Mouse (Mus musculus): Measurements from ENCODE around the gene Plekha6.

Gene Plekha6

DNA sequence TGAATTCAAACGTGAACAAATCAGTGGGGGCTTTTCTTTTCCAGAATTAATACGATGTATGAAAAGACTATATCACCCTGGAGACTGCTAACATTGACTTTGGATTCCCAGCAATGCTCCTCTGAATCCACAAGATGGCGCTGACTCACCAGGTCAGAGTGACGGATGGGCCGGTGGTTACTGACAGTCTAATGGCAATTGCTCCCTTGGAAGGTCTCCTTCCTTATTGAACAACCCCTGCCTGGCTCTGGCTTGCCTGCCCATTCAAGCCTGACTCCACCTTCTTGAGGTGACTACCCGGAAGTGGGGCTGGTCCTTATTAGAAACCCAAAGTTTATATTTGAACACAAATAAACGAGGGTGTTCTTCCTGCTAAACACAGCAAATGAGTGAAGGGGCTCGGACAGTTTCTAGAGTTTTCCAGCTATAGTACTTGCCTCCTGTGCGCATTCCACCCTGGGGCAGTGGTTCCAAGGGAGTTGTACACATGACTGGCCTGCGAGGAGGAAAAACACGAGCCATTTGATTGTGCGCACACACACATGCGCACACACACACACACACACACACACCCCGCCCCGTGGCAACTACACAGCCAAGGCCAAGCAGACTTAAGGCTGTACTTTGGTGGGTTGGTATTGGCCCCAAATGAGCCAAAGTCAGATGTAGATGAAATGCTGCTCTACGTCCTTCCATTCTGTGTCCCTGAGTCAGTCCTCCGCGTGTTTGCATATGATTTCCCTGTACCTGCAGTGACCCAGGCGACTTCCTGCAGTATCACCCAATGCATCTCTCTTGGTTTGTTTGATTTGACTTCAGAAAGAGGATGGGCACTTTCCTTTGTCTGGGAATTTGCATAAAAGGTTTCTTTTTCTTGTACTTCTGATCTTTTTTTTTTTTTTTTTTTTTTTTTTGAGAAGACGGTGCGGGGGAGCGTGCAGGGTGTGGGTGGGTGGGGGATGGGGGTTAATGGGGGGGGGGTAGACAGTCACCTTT, 17.7 kb upstream of the Plekha6 start:
- DNase-seq (ENCODE audit: low spot score): peak; percentile 67

DNA sequence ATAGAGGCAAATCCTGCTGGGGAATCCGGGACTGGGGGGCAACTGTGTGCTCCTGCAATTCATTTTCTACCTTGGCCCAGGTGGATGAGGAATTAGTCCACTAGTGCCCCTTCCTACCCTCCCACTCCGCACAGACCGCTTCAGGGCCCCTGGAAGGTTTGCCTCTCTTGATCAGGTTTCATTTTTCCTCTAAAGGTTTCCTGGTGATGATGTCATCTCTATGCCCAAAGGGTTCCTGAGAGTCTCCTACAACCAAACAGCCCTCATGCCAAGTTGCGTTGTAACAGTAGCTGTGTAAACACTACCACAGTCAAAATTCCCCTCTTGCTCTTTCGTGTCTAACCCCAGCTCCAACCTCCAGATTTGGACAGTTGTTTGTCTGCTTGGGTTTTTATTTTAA, 16.7 kb upstream of the Plekha6 start:
- DNase-seq (ENCODE audit: low spot score): no peak

DNA sequence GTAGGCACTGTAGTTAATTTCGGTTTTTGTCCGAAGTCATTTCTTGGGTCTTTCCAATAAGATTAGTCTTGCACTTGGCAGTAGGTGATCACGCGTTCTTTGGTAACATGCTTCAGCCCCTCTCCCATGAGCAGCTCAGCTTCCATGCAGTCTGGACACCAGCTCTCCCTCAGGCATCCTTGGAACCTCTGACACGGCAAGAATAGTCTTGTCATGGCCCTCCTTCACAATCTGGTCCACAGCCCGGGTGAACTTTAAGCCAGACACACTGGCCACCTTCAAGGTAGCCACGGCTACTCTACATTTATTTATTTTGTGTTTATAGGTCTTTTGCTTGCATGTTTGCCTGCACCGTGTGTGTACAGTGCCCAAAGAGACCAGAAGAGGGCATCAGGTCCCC, 15.9 kb upstream of the Plekha6 start:
- no peak for DNase-seq (ENCODE audit: low spot score)

DNA sequence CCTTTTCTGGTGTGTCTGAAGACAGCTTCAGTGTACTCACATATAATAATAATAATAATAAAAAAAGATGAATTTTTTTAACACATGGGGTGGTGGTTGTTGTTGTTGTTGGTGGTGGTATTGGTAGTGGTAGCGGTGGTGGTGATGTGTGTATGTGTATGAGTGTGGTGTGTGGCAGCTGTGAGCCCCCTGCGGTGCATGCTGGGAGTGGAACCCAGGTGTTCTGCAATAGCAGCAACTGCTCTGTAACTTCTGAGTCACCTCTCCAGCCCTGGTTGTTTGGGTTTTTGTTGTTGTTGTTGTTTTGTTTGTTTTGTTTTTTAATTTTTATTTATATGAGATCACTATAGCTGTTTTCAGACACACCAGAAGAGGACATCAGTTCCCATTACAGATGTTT, 13.5 kb upstream of the Plekha6 start:
- no peak for DNase-seq (ENCODE audit: low spot score)

DNA sequence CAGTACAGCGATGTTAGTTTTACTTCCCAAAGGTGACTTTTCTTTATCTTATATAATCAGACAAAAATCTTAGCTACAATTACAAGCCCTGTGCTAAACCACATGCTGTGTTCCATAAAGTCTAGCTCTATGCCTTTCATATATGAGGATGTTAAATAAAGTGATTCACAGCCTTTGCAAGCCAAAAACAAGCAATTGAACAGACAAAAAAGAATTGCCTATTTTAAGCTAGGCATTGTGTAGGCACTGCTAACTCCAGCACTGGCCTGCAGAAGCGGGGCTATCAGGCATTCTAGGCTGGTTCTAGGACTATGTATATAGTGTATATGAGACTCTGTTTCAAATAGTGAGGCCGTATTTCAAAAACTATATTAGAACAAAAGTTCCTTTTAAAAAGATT, 11.8 kb upstream of the Plekha6 start:
- no peak for DNase-seq (ENCODE audit: low spot score)

DNA sequence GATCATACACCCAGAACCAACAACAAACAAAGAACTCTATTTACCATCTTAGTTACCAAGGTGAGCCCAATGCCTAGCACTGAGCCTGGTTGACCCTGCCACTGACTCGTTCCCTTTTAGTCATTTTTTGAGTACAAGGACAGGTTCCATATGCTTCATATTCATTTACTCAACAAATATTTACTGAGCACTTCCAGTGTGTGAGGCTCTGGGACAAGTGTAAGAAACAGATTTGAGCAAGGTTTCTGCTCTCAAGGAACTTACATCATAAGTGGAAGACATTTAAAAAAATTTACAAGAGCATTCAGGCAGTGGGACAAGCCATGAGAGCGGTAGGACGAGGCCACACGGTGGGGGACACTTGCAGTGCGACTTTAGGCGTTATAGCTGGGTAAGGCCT, 8.7 kb upstream of the Plekha6 start:
- no peak for DNase-seq (ENCODE audit: low spot score)

DNA sequence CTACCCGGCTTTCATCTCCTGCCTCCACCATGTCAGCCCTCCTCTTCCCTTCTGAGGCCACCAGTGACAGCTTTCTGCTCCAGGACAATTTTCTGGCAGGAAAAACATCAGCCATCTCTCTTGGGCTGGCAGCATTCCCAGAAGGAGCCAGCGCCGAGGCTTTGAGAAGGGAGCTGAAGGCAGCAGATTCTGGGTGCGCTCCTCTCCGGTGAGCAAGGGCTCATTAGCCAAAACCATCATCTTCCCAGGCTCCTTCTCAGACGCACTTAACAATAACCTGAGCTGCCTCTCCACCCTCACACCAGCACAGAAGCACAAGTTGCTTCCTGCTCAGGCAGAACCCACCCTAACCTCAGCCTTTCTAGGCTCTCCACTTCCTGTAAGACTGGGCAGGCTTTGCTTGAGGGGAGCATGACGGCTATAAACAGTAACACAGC, 4.9 kb upstream of the Plekha6 start:
- peak; percentile 79 for DNase-seq (ENCODE audit: low spot score)

DNA sequence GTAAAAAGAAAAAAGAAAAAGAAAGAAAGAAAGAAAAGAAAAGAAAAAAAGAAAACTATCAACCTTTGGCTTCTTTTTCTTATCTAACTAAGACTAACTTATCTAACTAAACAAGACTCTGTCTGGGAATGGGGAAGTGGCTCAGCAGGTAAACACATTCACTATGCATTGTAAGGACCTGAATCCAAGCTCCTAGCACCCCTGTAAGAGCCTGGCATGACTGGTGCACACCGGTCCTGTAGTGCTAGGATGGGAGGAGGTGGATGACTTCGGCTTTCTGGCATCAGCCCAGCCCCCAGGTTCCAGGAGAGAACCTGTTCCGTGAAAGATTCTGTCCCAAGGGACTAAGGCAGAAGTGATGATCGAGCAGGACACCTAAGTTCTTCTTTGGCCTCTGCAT, 2.5 kb upstream of the Plekha6 start:
- DNase-seq (ENCODE audit: low spot score): no peak

DNA sequence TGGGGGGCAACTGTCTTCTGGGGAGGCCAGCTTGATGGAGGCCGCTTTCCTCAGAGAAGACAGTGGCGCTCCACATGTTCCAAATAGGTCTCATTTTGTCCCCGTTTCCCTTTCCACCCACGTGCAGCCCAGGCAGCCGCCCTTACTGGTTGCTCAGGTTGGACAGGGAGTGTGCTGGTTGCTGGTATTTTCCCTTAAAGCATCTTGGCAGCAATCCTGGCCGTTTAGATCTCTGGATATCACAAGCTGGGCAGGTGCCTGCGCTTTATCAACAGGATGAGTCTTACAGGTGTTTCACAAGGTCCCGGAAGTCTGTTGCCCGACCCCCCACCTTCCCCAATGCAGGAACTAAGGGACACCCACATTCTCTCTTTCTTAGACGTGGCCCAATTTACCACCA, 2.0 kb upstream of the Plekha6 start:
- DNase-seq (ENCODE audit: low spot score): no peak

DNA sequence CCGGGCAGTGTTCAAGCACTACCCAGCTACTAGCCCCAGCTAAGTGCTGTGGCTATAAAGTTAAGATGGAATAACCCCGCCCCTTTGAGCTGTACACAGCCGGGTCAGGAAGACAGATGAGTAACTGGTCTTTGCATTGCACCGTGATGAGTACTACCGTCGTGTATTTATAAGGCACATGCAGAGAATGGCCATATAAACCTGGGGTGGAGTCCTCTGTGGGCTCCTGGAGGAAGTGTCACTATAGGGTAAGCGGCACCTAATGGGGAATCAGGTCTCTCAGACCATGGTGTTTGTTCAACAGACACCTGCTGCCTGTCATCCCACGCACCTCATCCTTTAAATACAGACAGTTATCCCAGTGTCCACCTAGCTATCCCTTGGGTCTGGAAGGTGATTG, 1.0 kb upstream of the Plekha6 start:
- DNase-seq (ENCODE audit: low spot score): no peak

DNA sequence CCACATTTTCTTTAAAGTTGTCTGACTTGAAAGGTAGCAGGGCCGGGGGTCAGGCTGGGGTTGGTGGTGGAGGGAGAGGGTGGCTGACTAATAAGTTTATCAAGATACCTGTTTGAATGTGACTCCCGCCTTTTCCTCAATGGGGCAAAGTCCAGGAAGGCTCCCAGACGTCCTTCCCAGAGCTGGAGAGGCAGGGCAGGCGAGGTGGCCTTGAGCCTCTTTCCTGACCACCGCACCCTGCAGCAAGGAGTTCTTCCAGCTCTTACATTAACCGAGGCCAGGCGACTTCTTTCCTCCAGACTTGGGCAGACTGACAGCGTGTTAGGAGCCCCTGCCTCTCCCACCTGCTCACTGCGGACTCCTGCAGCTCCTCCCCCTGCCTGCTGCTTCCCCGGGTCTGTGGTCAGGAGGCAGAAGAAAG, 591 bp downstream of the Plekha6 start:
- DNase-seq (ENCODE audit: low spot score): no peak

DNA sequence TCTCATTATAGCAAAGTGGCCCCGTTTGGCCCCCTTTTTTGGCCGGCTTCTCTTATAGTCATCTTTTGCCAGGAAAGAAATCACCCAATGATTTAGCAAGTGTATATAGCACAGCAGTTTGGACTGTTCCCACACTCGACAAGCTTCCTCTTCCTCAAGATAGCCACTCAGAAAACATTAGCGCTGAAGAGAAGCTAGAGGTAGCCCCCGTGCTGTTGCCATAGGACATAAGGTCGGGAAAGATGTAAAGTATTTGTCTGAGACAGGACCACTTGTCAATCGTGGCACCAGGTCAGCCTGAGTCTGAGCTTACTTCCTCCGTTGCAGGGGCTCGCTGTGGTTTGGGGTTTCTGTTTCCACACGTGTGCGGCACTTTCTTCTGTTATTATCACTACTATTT, 1.1 kb downstream of the Plekha6 start:
- no peak for DNase-seq (ENCODE audit: low spot score)

DNA sequence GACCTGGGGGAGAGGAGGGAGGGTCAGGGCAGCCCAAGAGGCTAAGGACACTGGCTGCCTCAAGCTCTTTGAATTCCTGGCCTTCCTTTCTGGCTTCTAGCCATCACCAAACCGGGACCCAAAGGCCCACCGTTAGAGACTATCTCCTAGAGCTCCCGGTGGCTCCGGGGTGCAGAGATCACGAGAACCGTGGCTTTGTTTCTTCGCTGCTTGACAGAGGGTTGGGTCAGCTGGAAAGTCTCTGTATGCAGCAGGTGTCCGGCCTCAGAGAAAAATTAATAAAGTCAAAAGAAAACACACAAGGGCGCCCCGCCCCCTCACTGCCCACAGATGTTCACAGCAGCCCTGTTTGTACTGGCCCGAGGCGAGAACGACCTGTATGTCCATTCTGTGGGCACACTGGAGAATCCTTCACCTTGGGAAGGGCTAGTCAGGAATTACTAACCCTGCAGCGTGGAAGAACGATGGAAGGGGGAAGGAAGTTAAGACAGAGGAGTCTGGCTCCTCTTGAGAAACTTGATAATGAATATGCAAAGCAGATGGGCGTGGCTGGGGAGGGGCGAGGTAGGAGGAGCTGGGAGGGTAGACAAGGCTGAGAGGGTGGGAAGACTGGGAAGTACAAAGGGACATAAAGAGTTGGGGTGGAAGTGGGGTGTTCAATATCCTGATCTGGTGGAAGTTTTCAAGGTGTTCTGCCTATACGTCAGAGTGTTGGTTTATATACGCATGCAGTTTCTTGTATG, 4.5 kb downstream of the Plekha6 start:
- DNase-seq (ENCODE audit: low spot score): no peak

DNA sequence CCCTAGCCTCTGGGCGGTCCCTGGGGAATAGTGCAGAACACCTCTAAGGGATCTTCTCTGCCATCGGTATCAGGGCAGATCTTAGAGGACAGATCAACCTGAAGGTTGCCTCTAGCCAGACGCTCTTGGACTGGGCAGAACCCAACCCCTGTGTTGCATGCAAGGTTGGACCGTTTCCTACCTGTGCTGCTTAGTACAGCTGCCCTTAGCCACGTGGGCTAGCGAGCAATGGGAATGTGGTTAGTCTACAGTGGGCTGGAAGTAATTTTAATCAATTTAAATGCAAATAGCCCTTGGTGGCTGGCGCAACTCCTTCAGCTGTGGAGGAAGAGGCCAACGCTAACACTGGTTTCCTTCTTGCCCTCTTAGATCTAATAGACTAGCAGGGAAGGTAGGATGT, 6.2 kb downstream of the Plekha6 start:
- no peak for DNase-seq (ENCODE audit: low spot score)

DNA sequence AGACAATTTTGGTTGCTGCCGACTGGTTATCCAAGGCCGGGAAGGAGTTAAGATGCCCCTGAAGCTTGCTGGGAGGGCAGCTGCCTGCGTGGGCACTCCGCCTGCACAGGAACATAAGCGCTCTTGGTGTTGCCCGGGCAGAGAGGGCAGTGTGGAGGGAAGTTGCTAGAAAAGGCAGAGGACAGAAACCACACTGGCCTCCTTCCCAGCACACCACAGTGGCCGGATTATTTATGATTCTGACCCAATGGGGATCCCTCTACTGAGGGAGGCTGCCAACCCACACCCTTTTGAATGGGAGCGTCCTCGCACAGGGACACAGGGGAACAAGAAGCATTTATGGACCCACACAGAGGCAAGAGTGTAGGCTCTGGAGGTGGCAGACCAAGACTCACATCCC, 7.3 kb downstream of the Plekha6 start:
- peak; percentile 18 for DNase-seq (ENCODE audit: low spot score)

DNA sequence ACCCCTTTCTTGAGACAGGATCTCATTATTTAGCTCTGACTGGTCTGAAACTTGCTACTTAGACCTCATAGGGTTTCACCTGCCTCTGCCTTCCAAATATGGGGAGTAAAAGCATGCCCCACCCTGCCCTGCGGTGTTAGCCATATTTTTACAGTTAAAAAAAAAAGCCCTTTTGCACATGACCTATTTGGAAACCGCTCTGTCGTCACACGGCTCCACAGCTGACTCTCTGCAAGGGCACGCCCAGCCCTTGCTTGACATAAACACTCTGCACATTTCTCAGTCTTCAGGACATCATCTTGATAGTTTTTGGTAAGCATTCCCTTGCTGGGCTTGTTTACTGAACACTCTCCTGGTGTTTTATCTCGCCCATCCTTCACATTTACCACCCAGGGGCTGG, 11.1 kb downstream of the Plekha6 start:
- DNase-seq (ENCODE audit: low spot score): peak; percentile 40

DNA sequence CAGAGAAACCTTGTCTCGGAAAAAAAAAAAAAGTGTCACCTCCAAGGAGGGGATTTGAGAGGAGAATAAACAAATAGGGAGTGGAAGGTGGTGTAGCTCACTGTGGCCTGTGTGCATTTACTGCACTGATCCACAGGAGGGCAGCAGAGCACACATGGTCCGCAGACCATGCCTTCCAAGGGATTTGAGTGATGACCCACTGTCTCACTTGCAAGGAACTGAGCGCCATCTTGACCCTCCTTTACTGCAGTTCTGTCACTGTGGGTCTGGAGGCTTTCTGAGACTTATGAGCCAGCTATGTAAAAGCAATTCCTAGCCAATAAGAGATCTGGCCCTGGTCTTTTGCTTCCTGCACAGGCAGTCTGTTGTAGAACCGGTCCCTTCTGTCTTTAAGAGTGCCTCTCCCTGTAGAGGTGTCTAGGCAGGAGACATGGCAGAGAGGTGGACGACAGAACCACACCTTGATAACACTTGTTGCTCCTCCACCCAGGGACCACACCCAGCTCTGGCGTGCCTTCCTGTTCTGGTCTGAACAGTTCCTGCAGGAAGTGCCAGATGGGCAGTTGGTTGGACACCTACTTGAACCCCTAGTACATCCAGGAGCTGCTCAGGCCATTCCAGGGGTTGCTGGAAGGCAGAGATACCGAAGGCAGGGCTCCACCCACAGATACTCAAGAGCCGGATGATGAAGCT, 13.6 kb downstream of the Plekha6 start:
- DNase-seq (ENCODE audit: low spot score): peak; percentile 78

DNA sequence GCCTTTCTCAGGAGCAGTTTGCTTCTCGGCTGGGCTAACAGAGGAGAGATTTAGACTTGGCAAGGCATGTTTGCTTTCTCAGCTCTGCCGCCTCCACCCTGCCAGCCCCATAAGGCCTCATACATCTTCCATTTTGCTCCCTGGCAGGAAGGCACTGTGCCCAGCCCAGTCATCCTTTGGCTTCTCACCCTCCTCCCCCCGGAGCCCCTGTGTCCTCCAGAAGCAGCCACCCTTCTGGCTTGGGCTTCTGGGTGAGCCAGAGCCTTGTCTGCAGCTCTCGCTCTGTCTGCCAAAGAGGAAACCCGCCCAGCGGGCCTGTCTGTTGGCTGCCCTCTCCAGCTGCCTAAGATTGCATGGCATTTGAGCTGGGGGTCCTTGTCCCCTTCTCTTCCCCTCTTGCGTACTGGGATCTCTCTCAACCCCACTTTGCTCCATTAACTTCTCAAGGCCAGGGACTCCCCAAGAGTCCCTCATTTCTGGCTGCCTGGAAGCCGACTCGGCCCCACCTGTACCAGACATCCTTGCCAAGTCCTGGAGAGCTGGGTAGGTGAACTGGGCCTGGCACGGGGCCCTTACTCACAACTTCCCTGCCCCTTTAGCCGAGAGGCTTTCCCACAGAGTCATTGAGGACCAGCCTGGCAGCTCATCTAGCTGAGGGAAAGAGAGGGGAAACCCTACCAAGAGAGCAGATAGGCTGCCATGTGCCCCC, 14.9 kb downstream of the Plekha6 start:
- DNase-seq (ENCODE audit: low spot score): no peak

DNA sequence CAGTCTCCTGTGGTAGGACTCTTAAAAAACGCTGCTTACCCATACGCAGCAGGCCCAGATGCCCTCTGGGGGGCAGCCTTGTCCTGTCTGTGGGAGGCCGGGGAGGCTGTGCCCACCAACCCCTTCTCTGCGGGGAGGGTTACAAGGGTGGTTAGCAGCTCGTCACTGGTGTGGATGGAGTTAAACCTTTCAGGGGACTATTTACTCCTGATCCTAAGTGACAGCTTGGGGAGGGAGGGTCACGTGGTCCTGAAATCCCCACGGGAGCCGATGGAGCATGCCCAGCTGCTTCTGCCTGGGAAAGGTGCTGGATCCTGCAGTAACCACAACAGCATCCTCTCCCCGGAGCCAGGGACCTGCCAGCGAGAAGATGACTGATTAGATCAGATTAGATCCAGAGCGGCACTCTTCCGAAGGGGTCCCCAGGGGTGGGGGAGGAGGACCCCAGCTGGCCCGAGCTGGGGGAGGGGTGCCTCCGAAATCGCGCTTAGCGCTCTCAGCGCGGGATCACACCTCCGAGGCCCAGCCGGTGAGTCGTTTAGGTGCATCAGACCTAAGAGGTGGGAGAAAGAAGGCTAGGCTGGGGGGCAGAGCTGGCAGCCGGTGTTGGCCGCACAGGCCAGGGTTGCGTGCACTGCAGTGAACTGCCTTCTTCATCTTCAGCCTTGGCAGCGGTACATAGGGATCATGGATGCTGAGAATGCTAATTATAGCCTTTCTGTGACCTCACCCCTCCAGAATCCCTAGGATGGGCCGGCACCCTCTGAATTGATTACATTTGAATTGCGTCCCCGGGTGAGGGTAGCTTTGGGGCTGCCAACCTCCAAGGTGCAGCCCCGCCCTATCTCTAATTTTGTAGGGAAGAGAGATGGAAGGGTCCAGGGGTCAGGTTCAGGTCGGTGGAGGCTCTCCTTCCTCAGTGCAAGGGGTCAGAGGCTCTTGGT, 17.3 kb downstream of the Plekha6 start:
- peak; percentile 69 for DNase-seq (ENCODE audit: low spot score)

DNA sequence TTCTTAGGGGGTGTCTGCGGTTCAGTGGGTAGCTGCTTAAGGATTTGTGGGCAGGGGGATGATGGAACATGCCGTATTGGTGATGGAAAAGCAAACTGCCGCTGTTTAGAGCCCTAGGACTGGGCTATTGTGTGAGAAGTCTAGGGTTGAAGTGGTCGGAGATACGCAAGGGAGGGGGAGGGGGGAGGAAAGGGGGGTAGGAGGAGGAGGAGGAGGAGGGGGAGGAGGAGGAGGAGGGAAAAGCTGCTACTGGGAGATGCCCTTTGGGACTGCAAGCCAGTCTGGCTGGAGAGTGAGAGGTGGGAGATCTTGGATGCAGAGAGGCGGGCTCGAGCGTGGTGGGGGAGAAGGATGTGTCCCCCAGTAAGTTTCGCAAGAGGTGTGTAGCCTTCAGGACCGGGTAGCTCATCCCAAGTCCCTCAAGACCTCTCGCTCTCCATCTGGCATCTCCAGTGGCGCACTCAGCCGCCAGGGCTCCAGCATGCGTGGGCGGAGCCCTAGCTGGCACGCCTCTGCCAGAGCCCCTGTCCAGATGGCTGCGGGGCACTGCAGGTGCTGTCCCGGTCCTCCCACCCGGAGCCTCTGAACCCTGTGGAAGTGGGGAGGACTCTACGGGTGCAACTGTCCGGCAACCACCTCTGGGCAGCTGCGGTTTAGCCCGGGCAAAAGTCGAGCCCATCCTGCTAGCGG, 18.2 kb downstream of the Plekha6 start:
- no peak for DNase-seq (ENCODE audit: low spot score)

Data from adipocyte (in vitro differentiated cells).